Mouse (Mus musculus) leukemia stem cell, adult 10-12 weeks (primary cell): Measurements from ENCODE around the gene Hace1. TPM values are rescaled to one million over a fixed set of nuclear protein-coding genes. Genes with fewer than 3 reads are reported as not detected.

ENCODE experiments used
- polyA plus RNA-seq: library from polyadenylated mRNA; stranded (reverse); fragments of >175 nt; gene quantifications from 2 replicates; pipeline ENCODE4 v1.2.3, GENCODE M21; 2012; ENCODE audit warnings: low replicate concordance

Gene Hace1
- polyA plus RNA-seq: 2.7 and 7.4 TPM in 2 replicates

DNA sequence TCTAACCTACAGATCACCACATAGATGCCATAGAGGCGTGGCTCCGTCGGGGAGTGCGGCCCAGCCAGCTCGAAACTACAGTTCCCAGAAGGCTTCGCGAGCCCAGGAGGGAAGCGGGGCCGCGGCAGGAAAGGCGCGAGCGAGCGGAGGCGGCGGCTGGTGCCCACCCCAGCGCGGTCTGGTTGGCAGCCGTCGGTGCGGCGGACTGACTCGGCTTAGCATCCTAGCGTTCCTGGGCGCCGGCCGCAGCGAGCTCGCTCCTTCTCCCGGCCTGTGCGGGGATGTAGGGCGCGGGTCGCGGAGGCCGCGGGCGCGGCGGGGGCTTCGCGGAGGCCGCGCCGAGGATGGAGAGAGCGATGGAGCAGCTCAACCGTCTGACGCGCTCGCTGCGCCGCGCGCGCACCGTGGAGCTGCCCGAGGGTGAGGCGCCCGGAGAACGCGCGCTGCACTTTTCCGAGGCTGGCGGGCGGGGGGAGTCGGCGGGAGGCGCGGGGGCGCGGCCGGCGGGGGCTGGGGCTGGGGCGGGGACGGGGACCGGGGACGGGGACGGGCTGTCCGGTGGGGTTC, at the start of gene Hace1:
TSS of gene Hace1 (plus strand) at position 99 of the 567 bp plus-strand sequence.

Other genes starting within 250 kb of the Hace1 start
- 0.08 TPM in 1 of 2 replicates, not detected in the other for gene Bves, start 242.1 kb upstream of the Hace1 start, polyA plus RNA-seq
- not detected in 2 replicates for gene Lin28b, start 91.4 kb upstream of the Hace1 start, polyA plus RNA-seq